Mouse (Mus musculus): ENCODE measurements around the gene Rogdi.

DNA sequence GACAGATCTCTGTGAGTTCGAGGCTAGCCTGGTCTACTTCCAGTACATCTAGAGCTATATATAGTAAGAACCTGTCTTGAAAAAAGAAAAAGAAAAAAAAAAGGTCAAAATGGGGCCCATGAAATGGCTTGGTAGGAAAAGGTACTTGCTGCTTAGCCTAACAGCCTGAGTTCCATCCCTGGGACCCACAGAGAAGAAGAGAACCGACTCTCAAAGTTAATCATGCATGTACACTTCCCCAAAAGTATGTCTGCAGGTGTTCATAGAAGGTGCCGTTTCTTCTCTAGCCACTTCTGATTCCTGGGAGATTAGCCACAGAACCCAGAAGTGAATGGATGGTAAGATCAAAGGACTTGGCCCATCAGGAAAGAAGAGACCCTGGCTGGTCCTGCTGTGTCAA is 44.9 kb downstream of the Rogdi start:
- no peak for TF ChIP-seq EP300 (IDR thresholded peaks at IDR 0.05; ENCODE audit: low read depth)
- TF ChIP-seq CTCF (IDR thresholded peaks at IDR 0.05; ENCODE audit: low read depth), result no peak
